Comparison of ENCODE assay signal across 18 mouse cellular contexts in the genomic region with DNA sequence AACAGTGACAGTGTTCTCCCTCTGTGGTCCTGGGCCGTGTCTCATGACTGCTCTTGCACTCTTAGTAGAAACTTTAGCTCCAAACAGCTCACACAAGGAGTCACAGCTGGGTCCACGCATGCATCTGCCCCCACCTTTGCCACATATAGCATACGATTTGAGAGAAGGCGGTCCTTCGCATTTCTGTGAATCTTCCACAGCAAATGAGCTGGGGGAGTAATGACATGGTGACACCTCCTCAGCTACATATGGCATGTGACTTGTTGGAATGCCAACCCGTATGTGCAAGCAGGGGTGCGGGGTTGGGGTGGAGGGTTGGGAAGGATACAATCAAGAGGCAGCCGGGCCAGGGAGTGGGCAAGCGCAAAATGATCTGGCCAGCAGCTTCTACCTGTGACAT. TPM values are rescaled to one million over a fixed set of nuclear protein-coding genes. Genes with fewer than 3 reads are reported as not detected.
DNase-seq lines count a peak whose midpoint lies in the region; ATAC-seq lines count a peak whose summit lies in the region.
"Had no signal": no experiment of that assay in that cellular context is flagged by ENCODE, and none has a peak within 500 bp of the region (broad histone marks: within the 10 kb centered on the region; RNA-seq: fewer than 3 reads in every experiment).

No protein-coding gene starts in this region.

- DNase-seq in frontal cortex, postnatal 10 days (ENCODE audit: low spot score in 2 of 2): no peak
- DNase-seq in left cerebral cortex, adult 18-20 months (ENCODE audit: low spot score in 2 of 2): peak; percentile 69 to 79
- no peak for DNase-seq in left cerebral cortex, postnatal 10 days (ENCODE audit: extremely low spot score in 1 of 2, low spot score in 2 of 2)
- peak; percentile 69 for DNase-seq in right cerebral cortex, postnatal 25 days
- no peak for DNase-seq in right cerebral cortex, postnatal 10 days (ENCODE audit: low spot score in 2 of 2)
- DNase-seq in telencephalon, adult 2 months (ENCODE audit: low read depth, low spot score): peak; percentile 93
- DNase-seq in lung, adult 18-20 months: no peak
- DNase-seq: adrenal gland, adult 8-10 months; cerebellum, adult 9-10 months; gastrocnemius, postnatal 14 days; heart, adult 2 months; spleen, adult 18-20 months had no signal

- ATAC-seq in frontal cortex, adult (ENCODE audit: low TSS enrichment): peak; percentile 56
- ATAC-seq: forebrain, embryonic 16.5 days; hindbrain, postnatal 0 days; intestine, postnatal 0 days; midbrain, embryonic 15.5 days; Patski had no signal

- intact Hi-C loops in left cerebral cortex, postnatal 10 days (cut with DNase I): no loop called here

RNA-seq across cellular contexts. Expression of gene Ddrgk1, which starts 7.9 kb away (rescaled TPM):
- 100 to 1,000 TPM; 102 to 109 TPM for total RNA-seq in left cerebral cortex, adult 18-20 months (2021)
- total RNA-seq in left cerebral cortex, postnatal 10 days (2021): 10 to 100 TPM; 59.7 to 72.2 TPM

RNA-seq across cellular contexts. Expression of gene Itpa, which starts 10.9 kb away (rescaled TPM):
- 10 to 100 TPM; 34.9 to 38.2 TPM for total RNA-seq in left cerebral cortex, adult 18-20 months (2021)
- total RNA-seq in left cerebral cortex, postnatal 10 days (2021): 10 to 100 TPM; 42.2 to 48.9 TPM

RNA-seq across cellular contexts. Expression of gene Lzts3, which starts 13.9 kb away (rescaled TPM):
- total RNA-seq in left cerebral cortex, adult 18-20 months (2021): 100 to 1,000 TPM; 193 to 229 TPM
- 10 to 100 TPM; 45.3 to 46.8 TPM for total RNA-seq in left cerebral cortex, postnatal 10 days (2021)

RNA-seq across cellular contexts. Expression of gene Ubox5, which starts 26.7 kb away (rescaled TPM):
- total RNA-seq in left cerebral cortex, adult 18-20 months (2021): 10 to 100 TPM in 1 of 2 experiments, 1 to 10 TPM in 1; 8.2 to 10.7 TPM
- total RNA-seq in left cerebral cortex, postnatal 10 days (2021): 1 to 10 TPM; 8.5 to 8.7 TPM

RNA-seq across cellular contexts. Expression of gene Fastkd5, which starts 26.7 kb away (rescaled TPM):
- total RNA-seq in left cerebral cortex, adult 18-20 months (2021): 10 to 100 TPM in 1 of 2 experiments, 1 to 10 TPM in 1; 7.8 to 13.4 TPM
- 1 to 10 TPM; 8.0 TPM for total RNA-seq in left cerebral cortex, postnatal 10 days (2021)

Comparison
In these comparisons a context has a peak if more than half of its experiments do, and no peak if none do; other contexts are left out.
1. DNase-seq: peak in left cerebral cortex, adult 18-20 months (2 of 2), right cerebral cortex, postnatal 25 days (single experiment) and telencephalon, adult 2 months (single experiment); none in frontal cortex, postnatal 10 days (0 of 2), left cerebral cortex, postnatal 10 days (0 of 2), right cerebral cortex, postnatal 10 days (0 of 2) and lung, adult 18-20 months (0 of 2).
2. RNA of gene Lzts3, which starts 13.9 kb away (total RNA-seq): 193 to 229 TPM in left cerebral cortex, adult 18-20 months; 45.3 to 46.8 TPM in left cerebral cortex, postnatal 10 days; every median in the first group is over 4 times any median in the second.